Mouse (Mus musculus): ENCODE measurements at regions not wholly inside any gene's neighbourhood (a gene's known extent, or its start where the extent isn't known, plus 50 kb on each side); places are given as distances from the start of the nearest gene placed in this dataset.

DNA sequence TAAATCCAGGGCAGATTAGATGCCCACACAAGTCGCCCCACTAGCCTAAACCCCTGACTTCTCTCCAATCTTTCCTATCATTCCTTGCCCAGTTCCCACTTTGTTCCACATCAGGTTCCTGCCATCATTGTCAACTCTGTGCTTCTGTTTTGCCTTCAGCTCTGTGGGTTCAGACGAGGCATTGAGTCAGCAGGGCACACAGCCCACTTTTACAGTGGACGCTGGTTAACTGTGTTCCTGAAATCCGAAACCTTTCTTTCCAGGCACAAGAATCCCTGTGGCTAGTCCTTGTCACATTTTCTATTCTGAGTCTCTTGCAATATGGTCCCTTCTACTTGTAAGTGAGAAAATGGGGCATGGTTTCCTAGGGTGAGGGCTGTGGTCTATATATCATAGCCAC is 392.3 kb downstream of the Etnk1 start:
- DNase-seq, result no peak

DNA sequence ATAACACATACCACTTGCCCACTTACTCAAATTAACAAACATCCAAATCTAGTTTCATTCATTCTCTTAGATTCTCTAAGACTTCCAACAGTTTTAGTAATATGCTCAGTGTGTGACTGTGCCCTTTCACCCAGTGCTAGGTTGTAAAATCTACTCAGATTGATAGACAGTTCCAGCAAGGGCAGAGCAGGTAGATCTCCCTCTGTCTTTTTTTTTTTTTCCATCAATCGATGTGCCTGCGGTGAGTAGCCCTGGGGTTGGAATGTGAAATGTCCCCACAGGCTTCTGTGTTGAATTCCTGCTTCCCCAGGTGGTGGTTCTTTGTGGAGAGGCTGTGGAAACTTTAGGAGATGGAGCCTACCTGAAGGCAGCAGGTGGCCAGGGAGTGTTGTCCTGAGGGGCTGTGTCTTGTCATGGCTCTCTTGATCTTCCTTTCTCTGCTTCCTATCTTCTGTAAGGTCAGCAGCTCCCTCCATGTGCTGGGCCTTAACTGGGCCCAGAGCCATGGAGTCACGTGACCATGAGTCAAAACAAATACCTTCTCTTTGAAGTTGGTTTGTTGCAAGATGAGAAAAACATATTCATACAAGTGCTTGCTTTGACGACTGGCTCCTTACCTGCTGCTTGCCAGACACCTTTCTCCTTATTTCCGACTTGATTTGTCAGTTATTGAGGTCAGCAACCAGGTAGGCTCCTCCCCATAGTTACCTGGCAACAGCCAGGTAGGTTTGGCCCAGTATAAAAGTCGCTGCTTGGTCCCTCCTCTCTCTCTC is 394.5 kb downstream of the Etnk1 start:
- no peak for DNase-seq

DNA sequence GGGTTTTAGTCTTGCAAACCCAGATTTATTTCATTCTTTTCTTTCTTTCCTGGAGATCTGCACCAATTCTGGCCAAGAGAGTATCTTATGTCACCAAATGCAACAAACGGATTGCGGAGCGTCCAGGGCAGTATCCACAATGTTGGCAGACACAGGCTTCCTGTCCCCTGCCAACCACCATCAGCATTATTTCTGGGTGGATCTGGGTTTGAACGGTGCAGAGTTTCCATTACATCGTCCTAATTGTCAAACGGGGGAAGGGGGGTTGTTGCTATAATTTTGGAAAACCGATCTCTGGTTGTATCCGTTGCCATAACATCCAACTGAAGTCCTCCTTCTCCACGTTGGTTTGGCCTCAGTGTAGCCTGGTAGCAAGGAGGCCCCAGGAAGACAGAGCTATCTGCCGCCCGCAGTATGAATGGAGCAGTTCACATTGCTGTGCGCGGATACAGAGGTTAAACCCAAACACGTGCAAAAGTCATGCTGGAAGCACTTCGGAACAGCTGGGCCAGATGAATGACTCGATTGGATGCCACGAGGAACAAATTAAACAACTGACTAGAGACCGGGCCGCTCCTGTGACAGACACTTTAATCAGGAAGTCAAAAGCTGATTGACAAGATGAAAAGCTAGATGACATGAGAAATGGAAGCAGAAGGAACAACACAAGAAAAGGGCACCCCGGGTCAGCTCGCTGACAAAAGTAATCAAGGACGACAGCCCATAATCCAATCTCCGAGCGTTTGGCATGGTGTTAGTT is 404.5 kb downstream of the Etnk1 start:
- no peak for DNase-seq

DNA sequence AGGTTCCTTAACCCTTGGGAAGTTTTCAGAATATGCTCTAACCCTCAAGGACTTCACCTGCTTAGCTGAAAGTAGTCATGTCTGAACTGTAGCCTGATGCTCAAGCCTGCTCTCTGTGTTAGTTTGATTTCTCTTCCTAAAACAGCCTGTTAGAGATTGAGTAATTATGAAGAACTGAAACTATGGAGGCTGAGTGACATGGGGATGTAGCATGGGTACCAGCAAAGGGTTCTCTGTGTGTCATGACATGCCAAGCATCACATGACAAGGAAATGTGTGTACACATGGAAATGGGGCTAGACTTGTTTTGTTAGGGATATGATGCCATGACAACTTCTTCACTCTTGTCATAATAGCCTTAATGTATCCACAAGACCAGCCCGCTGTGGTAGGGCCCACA is 412.2 kb downstream of the Etnk1 start:
- DNase-seq, result no peak

DNA sequence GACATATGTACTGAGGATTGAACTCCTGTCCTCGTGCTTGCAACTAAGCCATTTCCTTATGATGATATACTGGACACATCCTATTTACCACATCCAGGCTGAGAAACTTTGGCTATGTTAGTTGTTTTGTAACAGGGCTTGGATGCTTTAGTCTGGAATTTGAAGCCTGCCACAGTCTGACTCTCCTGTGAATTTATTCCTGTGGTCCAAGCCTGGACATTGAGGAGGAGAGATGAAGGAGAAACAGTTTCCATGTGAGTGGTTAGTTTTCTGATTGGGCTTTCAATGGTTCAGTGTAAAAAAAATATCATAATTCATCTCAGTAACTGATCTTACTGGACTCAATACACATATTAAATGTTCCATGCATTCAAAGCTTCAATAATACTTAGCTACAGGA is 422.6 kb downstream of the Etnk1 start:
- no peak for DNase-seq

DNA sequence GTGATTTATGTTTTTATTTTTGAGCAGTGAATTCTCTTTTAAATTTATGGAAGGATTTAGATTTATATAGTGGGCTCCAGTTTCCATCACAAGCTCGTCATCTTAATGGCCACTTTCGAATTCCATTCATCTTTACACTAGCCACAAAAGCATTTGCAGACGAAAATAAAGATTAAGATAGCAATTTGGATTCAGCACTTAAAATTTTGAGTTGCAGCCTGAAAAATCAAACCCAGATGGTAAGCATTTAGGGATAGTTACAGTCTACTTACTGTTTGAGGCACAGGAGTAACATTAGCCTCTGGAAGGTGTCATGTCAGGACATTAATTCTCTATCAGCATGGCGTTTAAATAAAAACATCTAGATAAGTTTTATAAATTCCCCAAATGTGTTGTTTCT is 423.2 kb downstream of the Etnk1 start:
- no peak for DNase-seq

DNA sequence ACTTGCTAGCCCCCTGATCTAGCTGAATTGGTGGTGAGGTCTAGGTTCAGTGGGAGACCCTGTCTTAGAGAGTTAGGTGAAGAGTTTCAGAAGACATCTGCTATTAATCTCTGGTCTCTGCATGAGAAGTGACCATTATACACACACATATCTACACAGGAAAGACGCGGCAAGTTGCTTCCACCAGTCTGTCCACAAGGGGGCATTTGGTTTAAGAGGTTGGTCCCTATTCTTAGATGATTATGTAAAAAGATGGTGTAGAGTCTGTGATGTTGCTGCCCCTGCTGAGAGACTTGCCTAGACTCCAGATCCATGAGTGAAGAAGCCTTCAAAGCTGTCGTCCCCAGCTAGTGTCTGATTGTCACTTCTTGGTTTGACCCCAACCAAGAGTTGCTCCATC is 425.5 kb downstream of the Etnk1 start:
- DNase-seq, result no peak

GRCm38 (mm10) chr6:143595486-143595885 is 428.5 kb downstream of the Etnk1 start:
- no peak for DNase-seq

DNA sequence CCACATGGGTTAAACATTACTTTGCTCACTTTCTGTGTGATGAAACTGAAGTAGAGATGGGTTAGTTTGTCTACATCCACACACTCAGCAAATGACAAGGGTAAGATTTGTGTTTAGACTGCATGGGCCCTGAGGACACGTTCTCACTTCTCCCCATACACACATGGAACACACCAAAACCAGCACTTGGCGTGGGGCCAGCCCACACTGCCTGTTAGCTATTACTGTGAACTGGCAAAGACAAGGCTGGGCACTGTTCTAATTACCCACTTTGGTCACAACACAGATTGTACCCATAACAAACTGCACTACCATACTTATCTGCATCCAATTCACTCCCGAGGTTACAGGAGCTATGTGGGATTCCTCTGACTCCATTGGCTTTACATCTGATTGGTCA is 430.4 kb downstream of the Etnk1 start:
- no peak for DNase-seq

GRCm38 (mm10) chr6:143598916-143599315 is 431.9 kb downstream of the Etnk1 start:
- DNase-seq, result no peak

DNA sequence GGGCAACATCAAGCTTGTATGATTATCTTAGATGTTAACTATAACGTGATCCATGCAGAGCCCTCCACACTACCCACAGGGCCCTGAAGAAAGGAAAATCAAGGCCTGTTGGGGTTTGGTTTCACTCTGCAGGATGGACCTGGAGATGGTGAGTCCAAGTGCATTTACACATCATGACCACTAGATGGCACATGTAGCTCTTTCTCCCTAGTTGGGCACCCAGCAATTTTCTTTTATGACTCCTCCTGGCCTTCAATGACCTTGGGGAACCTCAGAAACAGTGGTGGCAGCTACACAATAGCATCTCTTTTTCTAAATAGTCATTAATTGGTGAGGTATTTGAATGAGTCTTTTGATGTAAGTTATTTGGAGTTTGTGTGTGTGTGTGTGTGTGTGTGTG is 442.1 kb downstream of the Etnk1 start:
- no peak for DNase-seq

GRCm38 (mm10) chr6:143612966-143613365 is 445.9 kb downstream of the Etnk1 start:
- no peak for DNase-seq

DNA sequence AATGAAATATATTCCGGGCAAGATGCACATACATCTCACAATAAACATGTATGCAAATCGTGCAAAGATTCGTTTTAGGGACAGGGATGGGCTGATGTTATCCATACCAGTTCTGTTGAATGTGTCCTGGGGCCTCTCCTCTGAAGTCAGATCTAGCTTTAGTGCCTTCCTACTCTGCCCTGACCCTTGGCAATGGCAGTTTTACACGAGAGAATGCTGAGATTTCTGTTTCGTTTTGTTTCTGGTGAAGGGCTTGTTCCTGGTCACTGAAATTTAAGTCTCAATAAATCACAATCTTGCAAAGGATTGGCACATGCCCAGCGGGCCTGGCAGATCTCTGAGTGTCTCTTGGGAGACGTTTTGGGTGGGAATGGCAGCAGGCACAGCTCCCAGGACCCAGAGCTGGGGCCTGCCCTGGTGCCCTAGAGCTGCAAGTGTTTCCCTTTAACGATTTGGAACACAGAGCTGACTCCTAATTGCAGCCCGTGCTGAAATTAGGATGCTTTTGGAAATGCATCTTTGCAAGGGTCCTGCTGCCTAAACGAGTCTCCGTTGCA is 447.5 kb downstream of the Etnk1 start:
- DNase-seq, result no peak

- no peak for DNase-seq
These were observed 448.3 kb downstream of the Etnk1 start for GRCm38 (mm10) chr6:143615361-143615760.

GRCm38 (mm10) chr6:143616386-143616785 is 449.4 kb downstream of the Etnk1 start:
- no peak for DNase-seq

- no peak for DNase-seq
These were observed 451.5 kb downstream of the Etnk1 start for GRCm38 (mm10) chr6:143618558-143618957.

GRCm38 (mm10) chr6:143620583-143620982 is 453.6 kb downstream of the Etnk1 start:
- DNase-seq, result no peak

- DNase-seq, result peak; percentile 54
These were observed 455.1 kb downstream of the Etnk1 start for GRCm38 (mm10) chr6:143622161-143622560.

DNA sequence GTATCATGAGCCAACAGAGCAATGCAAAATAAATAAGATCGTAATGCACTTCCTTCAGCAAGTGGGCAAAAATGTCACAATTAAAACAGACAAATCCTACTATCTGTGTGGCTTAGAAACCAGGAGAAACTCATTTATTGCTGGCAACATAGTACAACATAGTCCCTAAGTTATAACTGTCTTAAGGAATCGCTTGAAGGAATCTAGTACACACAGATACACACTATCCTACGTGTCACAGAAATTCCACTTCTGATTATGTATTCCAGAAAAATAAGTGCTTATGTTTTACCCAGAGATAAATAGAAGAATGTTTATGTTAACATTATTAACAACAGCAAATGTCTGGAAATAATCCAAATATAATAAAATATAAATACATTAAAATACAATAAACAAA is 457.9 kb downstream of the Etnk1 start:
- no peak for DNase-seq

- DNase-seq, result no peak
These were observed 464.6 kb downstream of the Etnk1 start for GRCm38 (mm10) chr6:143631581-143631980.

- DNase-seq, result no peak
These were observed 466.7 kb downstream of the Etnk1 start for GRCm38 (mm10) chr6:143633710-143634109.

DNA sequence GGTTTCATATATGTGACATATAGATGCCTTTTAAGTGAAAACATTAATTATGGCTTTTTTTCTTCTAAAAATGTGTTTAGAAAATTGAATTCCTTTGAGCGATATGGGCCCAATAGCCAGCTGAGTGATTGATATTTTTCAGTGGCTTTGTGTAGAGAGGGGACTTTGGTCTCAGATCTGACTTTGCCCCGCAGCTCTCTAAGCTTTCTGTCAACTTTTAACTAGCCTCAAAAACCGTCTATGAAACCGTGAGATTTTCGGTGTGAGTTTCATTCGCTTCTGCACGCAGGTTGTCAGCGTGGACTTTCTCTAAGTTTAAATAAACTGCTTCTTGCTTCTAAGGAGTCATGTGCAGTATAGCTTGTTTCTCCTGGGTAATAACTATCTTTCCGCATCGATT is 467.3 kb downstream of the Etnk1 start:
- no peak for DNase-seq

DNA sequence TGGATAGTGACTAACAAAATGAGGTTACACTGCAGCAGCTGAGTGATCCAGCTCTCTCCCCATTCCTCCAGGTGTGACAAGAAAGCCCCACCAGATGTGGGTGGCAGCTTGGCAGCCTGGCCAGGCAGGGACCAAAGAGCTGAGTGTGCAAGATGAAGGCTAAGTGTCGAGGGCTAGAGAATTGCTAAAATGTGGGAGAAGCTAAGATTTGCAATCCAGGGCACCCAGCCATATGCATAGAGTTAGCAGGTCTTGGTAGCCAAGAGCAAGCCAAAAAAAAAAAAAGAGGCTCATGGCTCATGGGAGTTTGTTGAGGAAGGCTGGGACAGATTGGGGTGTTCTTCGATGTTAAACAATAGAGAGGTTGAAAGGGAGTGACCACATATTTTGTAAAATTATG is 468.0 kb downstream of the Etnk1 start:
- DNase-seq, result no peak

GRCm38 (mm10) chr6:143640652-143641051 is 473.6 kb downstream of the Etnk1 start:
- no peak for DNase-seq
